Comparison of ENCODE assay signal across 16 mouse cellular contexts in the genomic region with DNA sequence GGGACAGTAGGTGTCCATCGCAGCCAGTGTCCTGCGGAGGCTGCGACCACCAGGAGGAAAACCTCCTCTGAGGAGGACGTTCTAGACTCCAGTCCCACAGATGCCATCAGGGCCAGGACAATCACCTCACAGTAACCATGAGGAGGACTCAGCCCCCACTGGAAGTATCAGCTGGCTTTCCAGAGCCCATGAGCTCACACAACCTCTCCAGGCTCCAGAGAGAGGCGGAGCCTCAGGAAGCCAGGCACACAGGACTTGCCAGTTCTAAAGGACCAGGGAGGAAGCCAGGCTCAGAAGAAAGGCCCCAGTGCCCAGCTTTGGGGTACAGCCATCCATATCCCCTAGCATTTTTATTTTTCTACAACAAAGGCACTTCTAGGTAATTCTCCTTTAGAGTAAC. TPM values are rescaled to one million over a fixed set of nuclear protein-coding genes. Genes with fewer than 3 reads are reported as not detected.
A peak's percentile ranks its signal among the peaks of the same experiment; 100 is the strongest.
DNase-seq lines count a peak whose midpoint lies in the region; ATAC-seq lines count a peak whose summit lies in the region.
"Had no signal": no experiment of that assay in that cellular context is flagged by ENCODE, and none has a peak within 500 bp of the region (broad histone marks: within the 10 kb centered on the region; RNA-seq: fewer than 3 reads in every experiment).

No protein-coding gene starts in this region.

- no peaks in the 10 kb centered on the region for H3K27me3 ChIP-seq in heart, embryonic 13.5 days (replicated peaks)
- H3K27me3 ChIP-seq in heart, embryonic 11.5 days (ENCODE audit: control insufficient read depth, insufficient read depth, low read length) = no peaks in the 10 kb centered on the region
- no peaks in the 10 kb centered on the region for H3K27me3 ChIP-seq in liver, embryonic 15.5 days
- H3K27me3 ChIP-seq: forebrain, embryonic 12.5 days; Patski had no signal

- DNase-seq in liver = no peak
- peak; percentile 43 for DNase-seq in heart, postnatal 4 days
- no peak for DNase-seq in frontal cortex, adult 2 months (ENCODE audit: extremely low spot score in 1 of 2, low spot score in 1 of 2)
- DNase-seq: cerebellum, adult 8-10 months; gastrocnemius, postnatal 25 days; right cerebral cortex, postnatal 25 days; thymus, postnatal 25 days had no signal

- 0 out of 2 replicates have a peak overlapping the region, but pooled peaks have one; percentile 2 for H3K27ac ChIP-seq in heart, embryonic 13.5 days (replicated peaks)
- no peak overlapping the region for H3K27ac ChIP-seq in heart, embryonic 11.5 days (ENCODE audit: low read depth, low read length)
- H3K27ac ChIP-seq in liver, embryonic 15.5 days (replicated peaks) = peak overlapping the region; percentile 16; the same call in 1 of the 2 replicates
- peak overlapping the region; percentile 72 for H3K27ac ChIP-seq in brown adipose tissue, adult 24 weeks (replicated peaks; ENCODE audit: low read depth, low read length)
- H3K27ac ChIP-seq: forebrain, embryonic 12.5 days; left cerebral cortex, adult 2 months; macrophage had no signal

- WGBS in heart, embryonic 13.5 days = 79% methylated on average over 5 of the region's 5 CpGs
- WGBS in heart, embryonic 11.5 days (ENCODE audit: insufficient replicate concordance) = 84% methylated on average over 5 of the region's 5 CpGs
- WGBS in liver, embryonic 15.5 days (ENCODE audit: insufficient replicate concordance) = 85% methylated on average over 5 of the region's 5 CpGs

- H3K4me3 ChIP-seq in heart, embryonic 13.5 days = no peak overlapping the region
- H3K4me3 ChIP-seq in heart, embryonic 11.5 days (ENCODE audit: low read depth, low read length) = no peak overlapping the region
- H3K4me3 ChIP-seq in liver, embryonic 15.5 days (replicated peaks) = no peak overlapping the region
- no peak overlapping the region for H3K4me3 ChIP-seq in brown adipose tissue, adult 24 weeks (ENCODE audit: insufficient read depth, low read depth, low read length)
- H3K4me3 ChIP-seq: forebrain, embryonic 12.5 days; left cerebral cortex, adult 2 months had no signal

- H3K4me1 ChIP-seq in heart, embryonic 13.5 days = peaks cover 79% of the 10 kb centered on the region
- H3K4me1 ChIP-seq in heart, embryonic 11.5 days (ENCODE audit: control insufficient read depth, insufficient read depth, low read length) = peaks cover 51% of the 10 kb centered on the region
- H3K4me1 ChIP-seq in liver, embryonic 15.5 days (replicated peaks) = peaks cover 79% of the 10 kb centered on the region
- peaks cover 70% of the 10 kb centered on the region for H3K4me1 ChIP-seq in brown adipose tissue, adult 24 weeks (ENCODE audit: control insufficient read depth, insufficient read depth, insufficient read length, low read length)

- peaks cover under 1% of the 10 kb centered on the region; the same call in 1 of the 2 replicates for H3K36me3 ChIP-seq in heart, embryonic 13.5 days
- H3K36me3 ChIP-seq in heart, embryonic 11.5 days (ENCODE audit: control insufficient read depth, insufficient read depth, low read length) = no peaks in the 10 kb centered on the region
- H3K36me3 ChIP-seq in liver, embryonic 15.5 days (replicated peaks) = peaks cover 17% of the 10 kb centered on the region; the same call in 1 of the 2 replicates
- H3K36me3 ChIP-seq: forebrain, embryonic 12.5 days had no signal

- H3K4me2 ChIP-seq in heart, embryonic 13.5 days = no peak overlapping the region
- no peak overlapping the region for H3K4me2 ChIP-seq in heart, embryonic 11.5 days
- H3K4me2 ChIP-seq in liver, embryonic 15.5 days = no peak overlapping the region
- H3K4me2 ChIP-seq: forebrain, embryonic 12.5 days had no signal

- no peaks in the 10 kb centered on the region for H3K9me3 ChIP-seq in heart, embryonic 13.5 days
- no peaks in the 10 kb centered on the region for H3K9me3 ChIP-seq in heart, embryonic 11.5 days (replicated peaks; ENCODE audit: control insufficient read depth, low read length)
- no peaks in the 10 kb centered on the region for H3K9me3 ChIP-seq in liver, embryonic 15.5 days (replicated peaks)
- H3K9me3 ChIP-seq: forebrain, embryonic 12.5 days had no signal

- no peak for ATAC-seq in heart, embryonic 13.5 days (ENCODE audit: extremely low read depth, insufficient number of reproducible peaks, low FRiP score, low TSS enrichment)
- no peak for ATAC-seq in heart, embryonic 11.5 days (replicated peaks; ENCODE audit: insufficient number of reproducible peaks, low FRiP score, low TSS enrichment)
- no peak for ATAC-seq in liver, embryonic 15.5 days (ENCODE audit: insufficient read depth)
- ATAC-seq: CD4-positive, CD25-positive, alpha-beta regulatory T cell, adult 4 months; Patski had no signal

- 0 out of 2 replicates have a peak overlapping the region, but pooled peaks have one; percentile 8 for H3K9ac ChIP-seq in heart, embryonic 13.5 days
- H3K9ac ChIP-seq in heart, embryonic 11.5 days (ENCODE audit: low read depth, low read length) = no peak overlapping the region; the same call in 1 of the 2 replicates
- no peak overlapping the region for H3K9ac ChIP-seq in liver, embryonic 15.5 days
- H3K9ac ChIP-seq: forebrain, embryonic 12.5 days had no signal

RNA-seq across cellular contexts. Expression of gene Sbno2, which starts 9.8 kb away (rescaled TPM):
- 9.1 and 10.1 TPM in 2 replicates for polyA plus RNA-seq in heart, embryonic 13.5 days (2015; fragmentation: Nextera tagmentation; extraction: Ambion mirVana)
- 8.4 and 9.6 TPM in 2 replicates for polyA plus RNA-seq in heart, embryonic 11.5 days (2014; fragmentation: Nextera tagmentation; extraction: Ambion mirVana)
- 10.4 and 12.3 TPM in 2 replicates for polyA plus RNA-seq in liver, embryonic 15.5 days (2015; fragmentation: Nextera tagmentation; extraction: Ambion mirVana)
- 14.3 and 16.2 TPM in 2 replicates for polyA plus RNA-seq in brown adipose tissue, adult 24 weeks (2012; ENCODE audit: insufficient read depth, insufficient read length, missing spikeins)
- total RNA-seq in heart, postnatal 4 days (2021) = 10 to 100 TPM; 19.0 to 19.4 TPM
- 26.6 TPM in 2 replicates for polyA plus RNA-seq in frontal cortex, adult 2 months (2012; rRNA removed)

RNA-seq across cellular contexts. Expression of gene Stk11, which starts 20.1 kb away (rescaled TPM):
- 12.0 and 13.0 TPM in 2 replicates for polyA plus RNA-seq in heart, embryonic 13.5 days (2015; fragmentation: Nextera tagmentation; extraction: Ambion mirVana)
- polyA plus RNA-seq in heart, embryonic 11.5 days (2014; fragmentation: Nextera tagmentation; extraction: Ambion mirVana) = 16.5 and 20.0 TPM in 2 replicates
- polyA plus RNA-seq in liver, embryonic 15.5 days (2015; fragmentation: Nextera tagmentation; extraction: Ambion mirVana) = 16.4 and 21.8 TPM in 2 replicates
- 113 and 121 TPM in 2 replicates for polyA plus RNA-seq in brown adipose tissue, adult 24 weeks (2012; ENCODE audit: insufficient read depth, insufficient read length, missing spikeins)
- total RNA-seq in heart, postnatal 4 days (2021) = 10 to 100 TPM; 98.7 to 99.9 TPM
- polyA plus RNA-seq in frontal cortex, adult 2 months (2012; rRNA removed) = 93.8 and 96.3 TPM in 2 replicates

RNA-seq across cellular contexts. Expression of gene Atp5d, which starts 42.9 kb away (rescaled TPM):
- 808 and 893 TPM in 2 replicates for polyA plus RNA-seq in heart, embryonic 13.5 days (2015; fragmentation: Nextera tagmentation; extraction: Ambion mirVana)
- polyA plus RNA-seq in heart, embryonic 11.5 days (2014; fragmentation: Nextera tagmentation; extraction: Ambion mirVana) = 772 and 785 TPM in 2 replicates
- 291 and 300 TPM in 2 replicates for polyA plus RNA-seq in liver, embryonic 15.5 days (2015; fragmentation: Nextera tagmentation; extraction: Ambion mirVana)
- polyA plus RNA-seq in brown adipose tissue, adult 24 weeks (2012; ENCODE audit: insufficient read depth, insufficient read length, missing spikeins) = 1,146 and 1,395 TPM in 2 replicates
- 1,000 to 10,000 TPM in 1 of 2 experiments, 100 to 1,000 TPM in 1; 966 to 1,003 TPM for total RNA-seq in heart, postnatal 4 days (2021)
- polyA plus RNA-seq in frontal cortex, adult 2 months (2012; rRNA removed) = 606 and 673 TPM in 2 replicates

RNA-seq across cellular contexts. Expression of gene Cbarp, which starts 45.1 kb away (rescaled TPM):
- 1.6 and 2.5 TPM in 2 replicates for polyA plus RNA-seq in heart, embryonic 13.5 days (2015; fragmentation: Nextera tagmentation; extraction: Ambion mirVana)
- 2.5 and 2.7 TPM in 2 replicates for polyA plus RNA-seq in heart, embryonic 11.5 days (2014; fragmentation: Nextera tagmentation; extraction: Ambion mirVana)
- 0.35 and 0.51 TPM in 2 replicates for polyA plus RNA-seq in liver, embryonic 15.5 days (2015; fragmentation: Nextera tagmentation; extraction: Ambion mirVana)
- polyA plus RNA-seq in brown adipose tissue, adult 24 weeks (2012; ENCODE audit: insufficient read depth, insufficient read length, missing spikeins) = 1.1 and 1.5 TPM in 2 replicates
- total RNA-seq in heart, postnatal 4 days (2021) = 1 to 10 TPM; 3.7 to 5.1 TPM
- 252 and 288 TPM in 2 replicates for polyA plus RNA-seq in frontal cortex, adult 2 months (2012; rRNA removed)

RNA-seq across cellular contexts. Expression of gene Gpx4, which starts 48.6 kb away (rescaled TPM):
- polyA plus RNA-seq in heart, embryonic 13.5 days (2015; fragmentation: Nextera tagmentation; extraction: Ambion mirVana) = 691 and 741 TPM in 2 replicates
- 711 and 729 TPM in 2 replicates for polyA plus RNA-seq in heart, embryonic 11.5 days (2014; fragmentation: Nextera tagmentation; extraction: Ambion mirVana)
- polyA plus RNA-seq in liver, embryonic 15.5 days (2015; fragmentation: Nextera tagmentation; extraction: Ambion mirVana) = 603 and 658 TPM in 2 replicates
- 2,282 and 3,621 TPM in 2 replicates for polyA plus RNA-seq in brown adipose tissue, adult 24 weeks (2012; ENCODE audit: insufficient read depth, insufficient read length, missing spikeins)
- 100 to 1,000 TPM; 450 to 489 TPM for total RNA-seq in heart, postnatal 4 days (2021)
- polyA plus RNA-seq in frontal cortex, adult 2 months (2012; rRNA removed) = 867 and 914 TPM in 2 replicates
